Mouse (Mus musculus): ENCODE results near the gene Arhgap9.

- TF ChIP-seq POLR2A (IDR thresholded peaks at IDR 0.05; ENCODE audit: borderline replicate concordance, insufficient read depth, low read length), result no peak
- TF ChIP-seq CTCF (IDR thresholded peaks at IDR 0.05; ENCODE audit: borderline replicate concordance, insufficient read depth, low read depth, low read length), result no peak
These were observed 36.1 kb upstream of the Arhgap9 start for GRCm38 (mm10) chr10:127285644-127286043.

All from cerebellum, adult 2 months (tissue).